Mouse (Mus musculus) liver, embryonic 12.5 days (tissue): ENCODE data around the gene Lcor. TPM values are rescaled to one million over a fixed set of nuclear protein-coding genes. Genes with fewer than 3 reads are reported as not detected.

Source experiments
- ATAC-seq: fragments of 200-750 bp; cut with Nextera tagmentation; 2 replicates; pipeline ENCODE4 v1.8.0; 2017; ENCODE audit warnings: moderate number of reproducible peaks, mild to moderate bottlenecking, moderate library complexity
- H3K27ac ChIP-seq: fragments of 300-500 bp; sonication (generic); 2 replicates; pipeline ENCODE4 v1.5.1; 2016; ENCODE audit warnings: mild to moderate bottlenecking
- H3K27me3 ChIP-seq: fragments of 300-500 bp; sonication (generic); replicated peaks from 2 replicates; pipeline ENCODE4 v1.6.1; 2016; ENCODE audit warnings: mild to moderate bottlenecking, moderate library complexity
- H3K36me3 ChIP-seq: fragments of 300-500 bp; sonication (generic); 2 replicates; pipeline ENCODE4 v1.6.1; 2016; ENCODE audit warnings: mild to moderate bottlenecking, moderate library complexity
- H3K4me1 ChIP-seq: fragments of 300-500 bp; sonication (generic); 2 replicates; pipeline ENCODE4 v1.6.1; 2016
- H3K4me2 ChIP-seq: fragments of 300-500 bp; sonication (generic); 2 replicates; pipeline ENCODE4 v1.6.1; 2016; ENCODE audit warnings: mild to moderate bottlenecking, moderate library complexity
- H3K4me3 ChIP-seq: fragments of 300-500 bp; sonication (generic); 2 replicates; pipeline ENCODE4 v1.5.1; 2016; ENCODE audit warnings: mild to moderate bottlenecking, moderate library complexity
- H3K9ac ChIP-seq: fragments of 300-500 bp; sonication (generic); 2 replicates; pipeline ENCODE4 v1.6.1; 2016; ENCODE audit warnings: mild to moderate bottlenecking, moderate library complexity
- H3K9me3 ChIP-seq: fragments of 300-500 bp; sonication (generic); replicated peaks from 2 replicates; pipeline ENCODE4 v1.6.1; 2016; ENCODE audit warnings: mild to moderate bottlenecking, moderate library complexity
- WGBS: fragments of 180-500 bp; shearing (Covaris S2); methylation state at CpG from one replicate; pipeline ENCODE4 v1.1.7; 2016; ENCODE audit not compliant: insufficient replicate concordance; 5-methylcytosine and 5-hydroxymethylcytosine counted together
- polyA plus RNA-seq: library from polyadenylated mRNA; unstranded; fragments of >200 nt; fragmentation: Nextera tagmentation; extraction: Ambion mirVana; gene quantifications from 2 replicates; pipeline ENCODE4 v1.2.1, GENCODE M21; 2016

Gene Lcor
- polyA plus RNA-seq, 1 experiment from 2014 or later = 7.9 TPM

GRCm38 (mm10) chr19:41579311-41579920 is 97.0 kb downstream of the Lcor start:
- WGBS = 81% methylated on average over 4 of the region's 4 CpGs
- ATAC-seq = no peak
- Histone ChIP-seq H3K9ac (no peak overlapping the region), H3K36me3 (peaks cover 33% of the 10 kb centered on the region), H3K4me3 (no peak overlapping the region), H3K27ac (no peak overlapping the region), H3K9me3 (no peaks in the 10 kb centered on the region), H3K4me1 (0 out of 2 replicates have a peak, but pooled peaks cover 12% of the 10 kb centered on the region), H3K27me3 (no peaks in the 10 kb centered on the region), H3K4me2 (no peak overlapping the region)

- ATAC-seq = no peak
- H3K4me1 ChIP-seq = 0 out of 2 replicates have a peak, but pooled peaks cover 2% of the 10 kb centered on the region
- no peak within 1 kb of the TSS for H3K4me3 ChIP-seq
- no peaks in the 10 kb centered on the region for H3K9me3 ChIP-seq
- H3K9ac ChIP-seq = no peak within 1 kb of the TSS
- H3K27me3 ChIP-seq = no peaks in the 10 kb centered on the region
- no peak within 1 kb of the TSS for H3K4me2 ChIP-seq
- peaks cover 47% of the 10 kb centered on the region for H3K36me3 ChIP-seq
- no peak within 1 kb of the TSS for H3K27ac ChIP-seq
- WGBS = 87% methylated on average over 23 of the region's 23 CpGs
Measured at GRCm38 (mm10) chr19:41581706-41582420, 99.4 kb downstream of the Lcor start, which contains the start of gene Gm340. Gene Gm340 (plus strand): TSS chr19:41582370.

- 89% methylated on average over 5 of the region's 5 CpGs for WGBS
- Histone ChIP-seq H3K9me3 (no peaks in the 10 kb centered on the region), H3K27ac (no peak overlapping the region), H3K9ac (no peak overlapping the region), H3K4me2 (no peak overlapping the region), H3K27me3 (no peaks in the 10 kb centered on the region), H3K4me1 (no peaks in the 10 kb centered on the region), H3K4me3 (no peak overlapping the region), H3K36me3 (peaks cover 47% of the 10 kb centered on the region)
- ATAC-seq = no peak
Measured at GRCm38 (mm10) chr19:41582918-41583514, 100.6 kb downstream of the Lcor start.

GRCm38 (mm10) chr19:41586752-41587151 is 104.3 kb downstream of the Lcor start:
- no peaks in the 10 kb centered on the region for H3K27me3 ChIP-seq
- H3K4me3 ChIP-seq = no peak overlapping the region
- H3K4me1 ChIP-seq = no peaks in the 10 kb centered on the region
- H3K9ac ChIP-seq = no peak overlapping the region
- H3K27ac ChIP-seq = no peak overlapping the region
- ATAC-seq = no peak
- 89% methylated on average over 10 of the region's 10 CpGs for WGBS
- H3K9me3 ChIP-seq = no peaks in the 10 kb centered on the region
- no peak overlapping the region for H3K4me2 ChIP-seq
- H3K36me3 ChIP-seq = peaks cover 45% of the 10 kb centered on the region

- H3K27me3 ChIP-seq = no peaks in the 10 kb centered on the region
- no peaks in the 10 kb centered on the region for H3K9me3 ChIP-seq
- H3K4me2 ChIP-seq = no peak overlapping the region
- no peak overlapping the region for H3K27ac ChIP-seq
- H3K4me3 ChIP-seq = no peak overlapping the region
- 84% methylated on average over 20 of the region's 20 CpGs for WGBS
- H3K4me1 ChIP-seq = no peaks in the 10 kb centered on the region
- H3K36me3 ChIP-seq = peaks cover 36% of the 10 kb centered on the region
- no peak overlapping the region for H3K9ac ChIP-seq
- no peak for ATAC-seq
Measured at GRCm38 (mm10) chr19:41587431-41588222, 105.2 kb downstream of the Lcor start.

GRCm38 (mm10) chr19:41589026-41589425 is 106.6 kb downstream of the Lcor start:
- Histone ChIP-seq H3K27ac (no peak overlapping the region), H3K4me2 (no peak overlapping the region), H3K36me3 (peaks cover 22% of the 10 kb centered on the region), H3K9me3 (no peaks in the 10 kb centered on the region), H3K9ac (no peak overlapping the region), H3K4me1 (no peaks in the 10 kb centered on the region), H3K27me3 (no peaks in the 10 kb centered on the region), H3K4me3 (no peak overlapping the region)
- 74% methylated on average over 7 of the region's 7 CpGs for WGBS
- no peak for ATAC-seq

- H3K4me2 ChIP-seq = no peak overlapping the region
- no peak overlapping the region for H3K9ac ChIP-seq
- H3K36me3 ChIP-seq = peaks cover 16% of the 10 kb centered on the region
- no peak for ATAC-seq
- 86% methylated on average over 8 of the region's 8 CpGs for WGBS
- H3K27me3 ChIP-seq = no peaks in the 10 kb centered on the region
- no peak overlapping the region for H3K27ac ChIP-seq
- H3K9me3 ChIP-seq = no peaks in the 10 kb centered on the region
- no peak overlapping the region for H3K4me3 ChIP-seq
- H3K4me1 ChIP-seq = no peaks in the 10 kb centered on the region
Measured at GRCm38 (mm10) chr19:41589681-41590080, 107.2 kb downstream of the Lcor start.

- H3K27ac ChIP-seq = no peak overlapping the region
- no peak for ATAC-seq
- 74% methylated on average over 12 of the region's 12 CpGs for WGBS
- H3K36me3 ChIP-seq = no peaks in the 10 kb centered on the region
- H3K9ac ChIP-seq = no peak overlapping the region
- no peaks in the 10 kb centered on the region for H3K4me1 ChIP-seq
- no peak overlapping the region for H3K4me2 ChIP-seq
- H3K4me3 ChIP-seq = no peak overlapping the region
- no peaks in the 10 kb centered on the region for H3K27me3 ChIP-seq
- no peaks in the 10 kb centered on the region for H3K9me3 ChIP-seq
Measured at GRCm38 (mm10) chr19:41591808-41592207, 109.4 kb downstream of the Lcor start.

GRCm38 (mm10) chr19:41597170-41597894 is 114.9 kb downstream of the Lcor start:
- H3K36me3 ChIP-seq = no peaks in the 10 kb centered on the region
- no peaks in the 10 kb centered on the region for H3K27me3 ChIP-seq
- WGBS = 64% methylated on average over 6 of the region's 6 CpGs
- no peak overlapping the region for H3K4me3 ChIP-seq
- H3K27ac ChIP-seq = no peak overlapping the region
- no peaks in the 10 kb centered on the region for H3K9me3 ChIP-seq
- no peak overlapping the region for H3K4me2 ChIP-seq
- H3K4me1 ChIP-seq = no peaks in the 10 kb centered on the region
- no peak for ATAC-seq
- no peak overlapping the region for H3K9ac ChIP-seq

- Histone ChIP-seq H3K9me3 (no peaks in the 10 kb centered on the region), H3K27ac (no peak overlapping the region), H3K36me3 (no peaks in the 10 kb centered on the region), H3K4me1 (no peaks in the 10 kb centered on the region), H3K4me2 (no peak overlapping the region), H3K27me3 (no peaks in the 10 kb centered on the region), H3K4me3 (no peak overlapping the region), H3K9ac (no peak overlapping the region)
- 66% methylated on average over 11 of the region's 11 CpGs for WGBS
- no peak for ATAC-seq
Measured at GRCm38 (mm10) chr19:41600647-41601046, 118.2 kb downstream of the Lcor start.

- Histone ChIP-seq H3K4me2 (no peak overlapping the region), H3K27ac (no peak overlapping the region), H3K27me3 (no peaks in the 10 kb centered on the region), H3K9ac (no peak overlapping the region), H3K4me1 (no peaks in the 10 kb centered on the region), H3K36me3 (no peaks in the 10 kb centered on the region), H3K4me3 (no peak overlapping the region), H3K9me3 (0 out of 2 replicates have a peak, but pooled peaks cover 3% of the 10 kb centered on the region)
- ATAC-seq = no peak
- WGBS = 60% methylated on average over 10 of the region's 10 CpGs
Measured at GRCm38 (mm10) chr19:41606208-41606987, 124.0 kb downstream of the Lcor start.
